Mouse (Mus musculus): ENCODE measurements around the gene Myo1d. TPM values are rescaled to one million over a fixed set of nuclear protein-coding genes. Genes with fewer than 3 reads are reported as not detected.
A peak's percentile ranks its signal among the peaks of the same experiment; 100 is the strongest.

The Myo1d gene
- polyA plus RNA-seq, 1 experiment from 2014 or later: 21.6 TPM

GRCm38 (mm10) chr11:80802706-80803105 is 22.9 kb upstream of the Myo1d start:
- Histone ChIP-seq H3K27me3 (ENCODE audit: control insufficient read depth, insufficient read depth, low read length) (no peaks in the 10 kb centered on the region), H3K4me1 (replicated peaks; ENCODE audit: control insufficient read depth, insufficient read depth) (no peaks in the 10 kb centered on the region), H3K9me3 (ENCODE audit: control insufficient read depth, low read length) (no peaks in the 10 kb centered on the region), H3K9ac (ENCODE audit: low read length) (no peak overlapping the region), H3K36me3 (ENCODE audit: control insufficient read depth, insufficient read depth, low read length) (no peaks in the 10 kb centered on the region), H3K4me3 (ENCODE audit: low read depth, low read length) (no peak overlapping the region), H3K4me2 (replicated peaks; ENCODE audit: low read depth) (no peak overlapping the region), H3K27ac (replicated peaks) (peak overlapping the region; percentile 86)
- TF ChIP-seq EP300 (optimal IDR thresholded peaks at IDR 0.05) (no peak), CTCF (IDR thresholded peaks at IDR 0.05; ENCODE audit: low read depth) (peak; percentile 13; the same call in 1 of the 2 replicates)
- ATAC-seq (ENCODE audit: low FRiP score, low TSS enrichment) (peak; percentile 93), DNase-seq (ENCODE audit: low spot score) (peak; percentile 81)
- 21% methylated on average over 3 of the region's 3 CpGs for WGBS

- Histone ChIP-seq H3K36me3 (ENCODE audit: control insufficient read depth, insufficient read depth, low read length) (no peaks in the 10 kb centered on the region), H3K9me3 (ENCODE audit: control insufficient read depth, low read length) (no peaks in the 10 kb centered on the region), H3K4me3 (ENCODE audit: low read depth, low read length) (no peak overlapping the region), H3K9ac (ENCODE audit: low read length) (no peak overlapping the region), H3K4me1 (replicated peaks; ENCODE audit: control insufficient read depth, insufficient read depth) (no peaks in the 10 kb centered on the region), H3K4me2 (replicated peaks; ENCODE audit: low read depth) (no peak overlapping the region), H3K27ac (replicated peaks) (no peak overlapping the region), H3K27me3 (ENCODE audit: control insufficient read depth, insufficient read depth, low read length) (no peaks in the 10 kb centered on the region)
- DNase-seq (ENCODE audit: low spot score) (peak; percentile 75), ATAC-seq (ENCODE audit: low FRiP score, low TSS enrichment) (peak; percentile 44; the same call in 1 of the 2 replicates)
- TF ChIP-seq EP300 (optimal IDR thresholded peaks at IDR 0.05) (no peak), CTCF (IDR thresholded peaks at IDR 0.05; ENCODE audit: low read depth) (peak; percentile 76)
- 32% methylated on average over 3 of the region's 3 CpGs for WGBS
Observed at GRCm38 (mm10) chr11:80799979-80800378, 20.2 kb upstream of the Myo1d start.

GRCm38 (mm10) chr11:80795431-80795830 is 15.6 kb upstream of the Myo1d start:
- Histone ChIP-seq H3K4me1 (replicated peaks; ENCODE audit: control insufficient read depth, insufficient read depth) (no peaks in the 10 kb centered on the region), H3K9me3 (ENCODE audit: control insufficient read depth, low read length) (no peaks in the 10 kb centered on the region), H3K27ac (replicated peaks) (peak overlapping the region; percentile 18; the same call in 1 of the 2 replicates), H3K27me3 (ENCODE audit: control insufficient read depth, insufficient read depth, low read length) (no peaks in the 10 kb centered on the region), H3K4me2 (replicated peaks; ENCODE audit: low read depth) (no peak overlapping the region), H3K36me3 (ENCODE audit: control insufficient read depth, insufficient read depth, low read length) (no peaks in the 10 kb centered on the region), H3K4me3 (ENCODE audit: low read depth, low read length) (no peak overlapping the region), H3K9ac (ENCODE audit: low read length) (no peak overlapping the region)
- 27% methylated on average over 8 of the region's 8 CpGs for WGBS
- DNase-seq (ENCODE audit: low spot score) (peak; percentile 47), ATAC-seq (ENCODE audit: low FRiP score, low TSS enrichment) (no peak)
- TF ChIP-seq CTCF (IDR thresholded peaks at IDR 0.05; ENCODE audit: low read depth) (no peak), EP300 (optimal IDR thresholded peaks at IDR 0.05) (no peak)

- TF ChIP-seq CTCF (IDR thresholded peaks at IDR 0.05; ENCODE audit: low read depth) (no peak), EP300 (optimal IDR thresholded peaks at IDR 0.05) (no peak)
- H3K9ac ChIP-seq (ENCODE audit: low read length): no peak overlapping the region
- no peak overlapping the region for H3K27ac ChIP-seq (replicated peaks)
- WGBS: 94% methylated on average over 4 of the region's 4 CpGs
- H3K27me3 ChIP-seq (ENCODE audit: control insufficient read depth, insufficient read depth, low read length): no peaks in the 10 kb centered on the region
- H3K4me1 ChIP-seq (replicated peaks; ENCODE audit: control insufficient read depth, insufficient read depth): no peaks in the 10 kb centered on the region
- H3K36me3 ChIP-seq (ENCODE audit: control insufficient read depth, insufficient read depth, low read length): no peaks in the 10 kb centered on the region
- ATAC-seq (ENCODE audit: low FRiP score, low TSS enrichment): no peak
- no peak overlapping the region for H3K4me2 ChIP-seq (replicated peaks; ENCODE audit: low read depth)
- DNase-seq (ENCODE audit: low spot score): no peak
- H3K4me3 ChIP-seq (ENCODE audit: low read depth, low read length): no peak overlapping the region
- H3K9me3 ChIP-seq (ENCODE audit: control insufficient read depth, low read length): no peaks in the 10 kb centered on the region
Observed at GRCm38 (mm10) chr11:80794290-80794689, 14.5 kb upstream of the Myo1d start.

GRCm38 (mm10) chr11:80793386-80793785 is 13.6 kb upstream of the Myo1d start:
- Histone ChIP-seq H3K27ac (replicated peaks) (no peak overlapping the region), H3K36me3 (ENCODE audit: control insufficient read depth, insufficient read depth, low read length) (no peaks in the 10 kb centered on the region), H3K27me3 (ENCODE audit: control insufficient read depth, insufficient read depth, low read length) (no peaks in the 10 kb centered on the region), H3K4me1 (replicated peaks; ENCODE audit: control insufficient read depth, insufficient read depth) (no peaks in the 10 kb centered on the region), H3K9me3 (ENCODE audit: control insufficient read depth, low read length) (no peaks in the 10 kb centered on the region), H3K9ac (ENCODE audit: low read length) (no peak overlapping the region), H3K4me2 (replicated peaks; ENCODE audit: low read depth) (no peak overlapping the region), H3K4me3 (ENCODE audit: low read depth, low read length) (no peak overlapping the region)
- no peak for ATAC-seq (ENCODE audit: low FRiP score, low TSS enrichment)
- DNase-seq (ENCODE audit: low spot score): no peak
- TF ChIP-seq EP300 (optimal IDR thresholded peaks at IDR 0.05) (no peak), CTCF (IDR thresholded peaks at IDR 0.05; ENCODE audit: low read depth) (no peak)
- 85% methylated on average over 4 of the region's 4 CpGs for WGBS

GRCm38 (mm10) chr11:80791677-80792432 is 12.0 kb upstream of the Myo1d start:
- no peaks in the 10 kb centered on the region for H3K27me3 ChIP-seq (ENCODE audit: control insufficient read depth, insufficient read depth, low read length)
- H3K36me3 ChIP-seq (ENCODE audit: control insufficient read depth, insufficient read depth, low read length): no peaks in the 10 kb centered on the region
- no peaks in the 10 kb centered on the region for H3K9me3 ChIP-seq (ENCODE audit: control insufficient read depth, low read length)
- 31% methylated on average over 3 of the region's 3 CpGs for WGBS
- no peak for DNase-seq (ENCODE audit: low spot score)
- no peak overlapping the region for H3K4me2 ChIP-seq (replicated peaks; ENCODE audit: low read depth)
- no peak overlapping the region for H3K4me3 ChIP-seq (ENCODE audit: low read depth, low read length)
- TF ChIP-seq EP300 (optimal IDR thresholded peaks at IDR 0.05) (no peak), CTCF (IDR thresholded peaks at IDR 0.05; ENCODE audit: low read depth) (no peak)
- peak overlapping the region; percentile 81 for H3K27ac ChIP-seq (replicated peaks)
- H3K4me1 ChIP-seq (replicated peaks; ENCODE audit: control insufficient read depth, insufficient read depth): no peaks in the 10 kb centered on the region
- peak; percentile 97 for ATAC-seq (ENCODE audit: low FRiP score, low TSS enrichment)
- no peak overlapping the region for H3K9ac ChIP-seq (ENCODE audit: low read length)
